Mouse (Mus musculus) neural tube, embryonic 10.5 days (tissue): Measurements from ENCODE around the gene Sco2.

Experiments used
- DNase-seq: peaks from one replicate; pipeline ENCODE4 v3.0.0-alpha.2; 2017; ENCODE audit warnings: low spot score; ENCODE audit errors: extremely low spot score

Gene Sco2

DNA sequence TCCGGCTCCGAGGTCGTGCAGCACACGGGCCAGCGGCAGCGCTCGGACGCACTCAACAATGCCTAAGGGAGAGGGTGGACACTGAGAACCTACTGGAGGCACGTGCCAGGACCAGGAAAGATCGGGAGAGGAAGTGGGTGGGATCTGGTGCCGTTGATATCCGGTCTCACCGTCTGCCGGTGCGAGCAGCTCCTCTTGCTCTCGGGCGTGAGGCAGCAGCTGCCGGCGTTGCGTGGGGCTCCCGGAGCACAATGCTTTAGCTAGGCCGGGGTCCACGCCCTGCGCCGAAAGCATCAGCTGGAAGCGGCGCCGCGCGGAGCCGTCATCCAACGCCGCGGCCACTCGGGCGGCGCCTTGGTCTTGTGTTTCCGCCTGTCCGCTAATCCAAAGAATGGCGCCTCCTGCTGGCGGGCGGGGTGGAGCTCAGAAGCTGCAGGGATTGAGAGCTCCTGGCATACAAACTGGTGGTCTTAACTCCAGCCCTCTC lies at the start of gene Sco2:
TSS of gene Sco2 (minus strand) at position 85 of the 487 bp plus-strand sequence.
- peak; percentile 99 for DNase-seq

DNA sequence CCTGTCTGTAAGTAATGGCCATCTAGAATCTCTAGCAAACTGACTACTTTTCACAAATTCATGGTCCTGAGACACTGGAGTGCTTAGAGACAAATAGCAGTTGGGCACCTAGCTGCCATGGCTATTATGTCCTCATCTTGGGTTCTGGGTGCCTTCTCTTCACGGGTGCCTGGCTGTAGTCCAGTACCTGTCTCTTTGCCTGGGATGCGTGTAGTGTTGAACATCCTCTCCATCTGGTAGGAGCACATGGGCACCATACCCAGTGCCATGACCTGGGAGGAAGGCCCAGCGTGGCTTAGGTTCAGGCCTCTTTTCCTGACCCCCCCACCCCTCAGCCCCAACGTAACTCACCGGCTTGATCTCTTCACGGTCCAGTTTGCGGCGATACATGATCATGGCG lies 48.3 kb upstream of the Sco2 start:
- DNase-seq: no peak

DNA sequence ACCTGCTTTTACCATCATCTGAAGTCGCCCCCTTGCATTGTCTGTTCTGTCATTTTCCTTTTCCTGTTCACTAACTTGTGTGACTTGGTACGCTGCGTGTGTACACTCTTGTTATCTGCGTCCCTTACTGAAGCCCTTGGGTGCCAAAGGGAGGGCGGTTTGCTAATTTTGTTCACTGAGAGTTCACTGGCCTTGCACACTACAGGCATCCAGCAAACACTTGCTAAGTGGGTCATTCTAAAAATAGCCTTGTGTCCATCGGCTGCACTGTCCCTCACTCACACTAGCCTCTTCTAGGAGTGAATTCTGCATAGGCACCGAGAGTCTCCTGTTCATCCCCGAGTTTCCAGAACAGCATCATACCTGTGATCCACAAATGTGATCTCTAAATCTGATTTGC lies 41.6 kb upstream of the Sco2 start:
- DNase-seq: no peak

DNA sequence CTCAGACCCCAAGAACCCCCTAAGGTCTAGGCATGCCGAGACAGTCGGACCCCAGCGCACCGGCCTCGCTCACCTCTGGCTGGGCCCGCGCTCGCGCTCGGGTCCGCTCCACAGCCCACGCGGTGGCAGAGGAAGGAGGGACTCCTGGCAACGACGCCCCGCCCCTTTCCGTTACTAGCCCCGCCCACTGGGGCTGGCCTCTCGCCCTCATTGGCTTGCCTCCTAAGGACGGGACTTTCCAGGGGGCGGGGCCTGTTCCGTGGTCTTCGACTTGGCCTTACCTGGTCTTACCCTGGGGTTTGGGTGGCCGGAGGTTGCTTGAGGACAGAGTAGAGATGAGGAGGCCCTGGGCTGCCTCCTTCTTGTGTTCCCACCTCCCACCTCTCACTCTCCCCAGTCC lies 36.5 kb upstream of the Sco2 start, which contains the start of gene Syce3:
TSS of gene Syce3 (minus strand) at position 386 of the 400 bp plus-strand sequence.
- DNase-seq: no peak

DNA sequence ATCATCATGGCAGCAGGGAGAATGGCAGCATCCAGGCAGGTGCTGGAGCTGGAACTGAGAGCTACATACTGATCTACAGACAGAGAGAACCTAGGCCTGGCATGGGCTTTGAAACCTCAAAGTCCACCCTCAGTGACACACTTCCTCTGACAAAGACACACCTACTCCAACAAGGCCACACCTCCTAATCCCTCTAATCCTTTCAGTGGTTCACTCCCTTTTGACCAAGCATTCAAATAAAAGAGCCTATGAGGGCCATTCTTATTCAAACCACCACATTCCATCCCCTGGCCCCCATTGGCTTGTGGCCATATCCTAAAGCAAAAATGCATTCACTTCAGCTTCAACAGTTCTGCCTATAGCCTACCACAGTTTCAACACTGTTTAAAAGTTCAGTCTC lies 33.0 kb upstream of the Sco2 start:
- DNase-seq: no peak

DNA sequence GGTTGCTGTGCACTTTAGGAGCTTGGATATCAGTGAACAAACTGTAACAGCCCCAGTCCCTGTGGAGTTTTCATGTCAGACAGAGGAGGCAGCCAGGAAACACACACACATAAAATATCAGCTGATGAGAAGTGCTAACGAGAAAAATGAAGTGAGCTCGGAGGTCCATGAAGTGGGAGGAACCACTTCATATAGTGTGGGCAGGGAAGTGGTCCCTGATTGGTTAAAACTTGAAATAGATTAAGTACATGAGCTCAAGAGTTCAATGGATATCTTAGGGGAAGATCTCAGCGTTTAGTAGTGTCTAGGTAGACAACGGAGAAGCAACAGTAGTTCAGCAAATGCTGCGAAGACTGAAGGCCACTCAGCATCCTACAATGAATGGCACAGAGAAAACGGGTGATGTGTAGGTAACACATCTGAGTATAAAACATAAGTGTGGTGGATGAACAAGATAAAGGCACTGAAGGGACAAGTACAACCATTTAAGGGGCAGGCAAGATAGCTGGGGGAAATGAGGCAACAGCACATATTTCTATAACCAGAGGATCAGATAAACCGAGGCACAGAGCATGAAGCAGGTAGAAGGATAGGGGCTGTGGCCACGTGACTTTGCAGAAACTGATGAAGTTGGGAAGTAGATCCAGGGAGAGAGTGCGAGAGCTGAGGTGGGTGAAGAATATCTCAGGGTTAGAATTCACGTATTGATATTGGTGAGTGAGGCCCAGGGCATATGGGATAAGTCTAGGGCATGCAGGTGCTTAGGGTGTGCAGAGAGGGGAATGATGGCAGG lies 31.4 kb upstream of the Sco2 start:
- no peak for DNase-seq

DNA sequence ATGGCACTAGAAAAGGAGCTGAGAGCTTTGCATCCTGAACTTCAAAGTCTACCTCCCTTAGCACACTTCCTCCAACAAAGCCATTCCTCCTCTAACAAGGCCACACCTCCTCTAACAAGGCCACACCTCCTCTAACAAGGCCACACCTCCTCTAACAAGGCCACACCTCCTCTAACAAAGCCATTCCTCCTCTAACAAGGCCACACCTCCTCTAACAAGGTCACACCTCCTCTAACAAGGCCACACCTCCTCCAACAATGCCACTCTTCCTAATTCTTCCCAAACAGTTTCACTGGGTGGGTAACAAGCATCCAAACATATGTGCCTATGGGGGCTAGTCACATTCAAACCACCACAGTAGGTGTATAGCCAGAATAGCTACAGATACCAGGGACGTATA lies 28.8 kb upstream of the Sco2 start:
- DNase-seq: no peak

DNA sequence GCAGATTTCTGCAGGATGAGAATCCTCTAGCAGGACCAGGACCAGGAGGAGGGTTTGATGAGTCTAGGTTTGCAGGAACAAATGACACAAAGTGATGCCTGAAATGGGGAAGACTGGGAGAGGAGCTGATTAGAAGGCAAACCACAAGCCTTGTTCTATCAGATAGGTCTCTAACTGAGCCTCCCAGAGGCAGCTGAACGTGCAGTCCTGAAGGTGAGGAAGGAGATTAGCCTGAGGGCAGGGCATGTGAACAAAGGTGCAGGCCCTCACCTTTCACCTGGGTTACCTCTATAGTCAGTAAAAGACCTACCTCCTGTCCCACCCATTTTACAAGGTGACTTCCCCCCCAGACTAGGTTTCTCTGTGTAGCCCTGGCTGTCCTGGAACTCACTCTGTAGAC lies 26.1 kb upstream of the Sco2 start:
- DNase-seq: no peak

DNA sequence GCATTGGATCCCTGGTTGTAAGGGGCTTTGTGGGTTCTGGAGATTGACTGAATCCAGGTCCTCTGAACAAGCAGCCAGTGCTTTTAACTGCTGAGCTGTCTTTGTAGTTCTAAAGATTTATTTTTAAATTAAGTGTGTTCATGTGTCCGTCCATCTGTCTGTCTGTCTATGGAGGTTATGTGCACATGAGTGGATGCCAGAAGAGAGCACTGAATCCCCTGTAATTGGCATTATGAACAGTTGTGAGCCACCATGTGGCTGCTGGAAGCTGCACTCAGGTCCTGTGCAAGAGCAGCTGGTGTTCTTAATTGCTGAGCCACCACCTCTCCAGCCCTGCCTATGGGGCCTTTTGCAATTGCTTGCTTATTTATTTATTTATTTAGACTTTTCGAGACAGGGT lies 24.5 kb upstream of the Sco2 start:
- DNase-seq: no peak

DNA sequence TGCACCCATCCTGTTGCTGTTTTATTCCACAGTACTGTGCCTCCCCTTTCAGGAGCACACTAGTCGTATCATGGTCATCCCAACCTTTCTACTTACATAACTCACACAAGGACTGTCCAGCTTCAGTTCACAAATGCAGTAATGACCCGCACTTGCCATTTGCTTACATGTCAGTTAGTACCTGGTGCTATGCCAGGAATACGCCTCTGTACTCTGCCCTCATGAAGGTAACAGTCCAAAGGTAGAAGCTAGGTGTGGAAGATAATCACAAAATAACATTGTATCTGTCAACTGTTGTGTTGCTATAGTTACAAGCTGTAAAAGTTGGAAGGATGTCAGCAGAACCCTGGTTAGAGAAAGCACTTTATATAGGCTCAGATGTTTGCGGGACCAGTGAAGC lies 23.2 kb upstream of the Sco2 start:
- DNase-seq: no peak

DNA sequence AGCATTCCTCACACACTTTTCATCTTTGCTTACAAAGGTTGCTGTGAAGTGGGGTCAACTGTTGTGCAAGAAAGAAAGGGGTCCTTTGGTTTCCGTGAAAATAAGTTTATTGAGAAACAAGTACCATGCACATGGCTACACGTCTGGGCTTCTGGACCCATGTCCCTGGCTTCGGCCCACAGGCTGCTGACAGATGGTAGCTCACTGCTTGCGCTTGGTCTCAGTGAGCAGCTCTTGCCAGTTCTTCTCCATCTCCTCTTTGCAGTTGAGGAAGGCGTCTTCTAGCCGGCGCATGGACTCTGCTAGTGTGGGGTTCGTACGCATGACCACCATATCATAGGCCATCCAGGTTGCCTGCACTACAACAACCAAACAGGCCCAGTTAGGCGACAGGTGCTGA lies 16.4 kb upstream of the Sco2 start:
- no peak for DNase-seq

DNA sequence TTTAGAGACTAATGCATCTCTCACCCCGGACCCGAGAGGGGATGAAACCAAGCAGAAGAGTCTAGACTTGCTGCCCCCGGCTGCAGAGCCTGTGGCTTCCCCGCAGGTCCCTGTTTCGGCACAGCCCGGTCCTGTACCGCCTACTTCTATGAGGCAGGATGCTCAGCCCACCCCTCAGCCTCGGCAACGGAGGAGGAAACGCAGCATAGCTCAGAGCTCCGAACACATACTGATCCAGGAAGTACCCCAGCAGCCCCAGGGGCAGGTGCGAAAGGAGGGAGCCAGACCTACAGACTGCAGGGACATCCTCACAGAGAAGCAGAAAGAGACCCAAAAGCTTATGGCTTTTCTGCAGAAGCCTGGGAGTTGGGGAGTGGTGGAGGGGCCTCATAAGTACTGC lies 13.5 kb upstream of the Sco2 start:
- no peak for DNase-seq

DNA sequence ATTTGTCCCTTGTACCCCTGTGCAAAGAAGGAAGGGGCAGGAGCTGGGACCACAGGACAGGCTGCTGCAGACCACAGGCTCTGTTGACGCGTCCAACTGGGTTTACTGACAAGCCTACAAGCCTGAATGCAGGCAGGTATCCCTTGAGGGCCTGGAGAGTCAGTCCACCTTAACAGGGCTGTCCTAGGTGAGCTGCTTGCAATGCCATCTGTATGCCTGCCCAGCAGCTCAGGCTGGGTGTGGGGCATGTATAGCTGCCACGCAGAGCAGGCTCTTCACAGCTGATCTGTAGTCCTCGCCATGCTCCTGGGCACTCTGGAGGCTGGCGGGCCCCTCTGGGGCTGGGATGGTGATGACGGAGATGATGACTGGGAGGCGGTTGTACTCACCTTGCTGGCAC lies 11.0 kb upstream of the Sco2 start, which contains the start of gene Klhdc7b:
TSS of gene Klhdc7b (plus strand) at position 301 of the 400 bp plus-strand sequence.
- no peak for DNase-seq

DNA sequence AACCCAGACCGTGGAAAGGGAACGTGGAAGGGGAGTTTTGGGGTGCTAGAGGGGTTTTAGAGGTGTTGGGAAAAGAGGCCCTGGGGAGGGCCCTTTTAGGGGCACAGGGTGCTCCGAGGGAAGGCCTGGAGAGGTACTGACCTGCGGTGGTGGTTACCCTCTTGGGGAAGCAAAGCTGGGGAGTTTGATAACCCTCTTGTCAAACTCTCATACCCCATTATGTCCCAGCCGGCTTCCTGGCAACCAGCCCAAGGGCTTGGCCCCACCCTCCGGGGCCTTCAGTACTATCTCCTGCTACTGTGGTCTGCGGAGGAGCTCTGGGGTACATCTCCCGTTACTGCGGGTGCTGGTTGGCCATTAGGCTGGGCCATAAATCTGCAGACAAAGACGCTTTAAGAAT lies 5.8 kb upstream of the Sco2 start:
- DNase-seq: peak; percentile 57

DNA sequence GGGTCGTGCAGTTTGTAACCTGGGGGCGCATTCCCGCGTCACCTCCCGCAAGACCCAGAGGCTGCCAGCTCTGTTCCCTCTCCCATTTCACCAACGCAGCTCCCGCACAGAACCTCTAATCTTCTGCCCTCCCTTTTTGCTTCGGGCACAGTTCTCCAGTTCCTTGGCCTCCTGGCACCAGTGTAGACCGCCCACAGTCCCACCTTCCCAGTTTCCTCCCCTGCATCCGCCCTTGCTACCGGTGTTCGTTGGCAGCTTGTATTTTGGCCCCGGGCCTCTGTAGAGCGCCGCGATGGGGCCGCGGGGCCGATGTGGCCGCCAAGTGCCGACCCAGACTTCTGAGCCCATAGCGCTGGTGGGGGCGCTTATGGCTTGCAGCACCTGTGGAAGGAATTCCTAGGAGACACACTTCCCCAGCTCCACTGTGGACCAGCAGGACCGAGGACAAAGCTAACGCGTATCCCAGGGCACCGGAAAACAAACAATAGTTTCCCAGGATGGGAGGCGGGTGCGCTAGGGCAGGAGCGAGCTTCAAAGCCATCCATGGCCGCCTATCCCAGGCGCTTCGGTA lies 5.3 kb upstream of the Sco2 start, which contains the start of gene Odf3b:
TSS of gene Odf3b (minus strand) at position 452 of the 571 bp plus-strand sequence.
- peak; percentile 58 for DNase-seq

DNA sequence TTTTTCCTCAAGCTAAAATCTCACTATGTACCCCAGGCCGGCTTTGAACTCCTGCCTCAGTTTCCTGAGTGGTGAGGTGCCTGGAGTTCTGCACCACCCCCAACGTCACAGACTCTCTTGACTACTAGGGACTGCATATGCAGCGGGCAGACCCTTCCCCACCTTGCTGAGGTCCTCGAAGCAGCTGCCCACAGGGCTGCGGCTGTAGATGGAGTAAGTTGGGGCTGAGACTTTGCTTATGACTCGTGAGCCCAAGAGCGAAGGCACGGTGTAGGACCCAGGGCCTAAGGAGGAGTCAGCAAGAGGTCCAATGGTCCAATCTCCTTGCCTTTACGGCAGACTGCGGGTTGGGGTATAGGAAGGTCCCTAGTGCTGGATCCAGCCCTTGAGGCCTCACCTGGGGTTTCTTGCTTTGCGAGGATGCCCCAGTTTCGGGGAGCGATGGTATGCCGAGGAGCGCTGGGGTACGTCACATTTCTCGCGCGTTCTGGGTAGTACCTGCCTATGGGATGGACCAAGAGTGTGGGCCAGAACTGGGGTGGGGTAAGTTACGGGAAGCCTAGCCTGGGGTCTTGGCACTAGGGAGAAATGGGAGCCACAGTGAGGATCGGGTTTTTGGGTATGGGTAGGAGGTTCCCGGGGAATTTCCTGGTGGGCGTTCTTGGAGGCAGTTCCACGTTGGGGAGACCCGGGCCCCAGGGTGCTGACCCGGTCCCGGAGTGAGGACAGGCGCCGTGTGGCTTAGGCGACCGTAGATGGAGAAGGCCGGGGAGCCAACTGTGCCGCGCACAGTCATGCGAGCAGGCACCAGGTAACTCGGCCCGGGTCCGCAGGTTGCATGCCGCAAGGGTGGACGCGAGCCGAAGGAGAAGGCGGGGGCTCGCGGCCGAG lies 4.5 kb upstream of the Sco2 start:
- DNase-seq: peak; percentile 48

DNA sequence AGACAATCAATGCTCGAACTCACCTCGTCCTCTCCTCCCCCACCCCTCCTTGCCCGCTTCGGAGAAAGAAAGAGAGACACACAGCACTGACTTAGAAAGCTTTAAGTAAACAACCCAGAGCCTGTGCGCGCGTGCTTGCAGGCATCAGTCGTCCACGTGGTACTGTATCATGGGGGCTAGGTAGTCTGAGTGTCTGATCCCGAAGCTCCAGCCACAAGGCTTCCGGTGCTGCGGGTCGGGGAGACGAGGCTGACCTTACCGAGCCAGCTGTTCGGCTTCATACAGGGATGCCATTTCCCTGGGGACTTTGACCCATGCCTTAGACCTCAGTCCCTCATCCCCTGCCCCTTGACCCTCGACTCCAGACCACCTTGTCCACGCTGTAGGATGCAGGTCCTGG lies 3.7 kb upstream of the Sco2 start:
- peak; percentile 28 for DNase-seq

DNA sequence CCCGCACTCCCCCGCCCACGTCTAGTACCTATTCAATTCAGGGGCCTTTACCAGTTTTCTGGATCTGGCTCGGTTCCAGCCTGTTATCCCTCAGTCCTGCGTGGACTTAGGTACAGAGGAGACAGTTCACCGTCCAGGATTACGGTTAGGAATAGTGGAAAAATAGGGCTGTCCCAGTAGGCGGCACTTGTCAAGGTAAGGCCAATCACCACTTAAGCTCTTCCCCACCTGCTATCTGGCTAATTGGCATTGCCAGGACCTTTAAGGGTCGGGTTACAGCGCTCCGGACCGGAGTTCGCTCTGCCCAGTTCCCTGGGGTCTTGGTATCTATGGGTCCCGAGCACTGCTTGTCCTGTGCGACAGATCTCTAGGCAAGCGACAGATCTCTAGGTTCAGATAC lies 3.3 kb upstream of the Sco2 start, which contains the start of gene Tymp:
TSS of gene Tymp (minus strand) at position 83 of the 400 bp plus-strand sequence.
- DNase-seq: peak; percentile 25

DNA sequence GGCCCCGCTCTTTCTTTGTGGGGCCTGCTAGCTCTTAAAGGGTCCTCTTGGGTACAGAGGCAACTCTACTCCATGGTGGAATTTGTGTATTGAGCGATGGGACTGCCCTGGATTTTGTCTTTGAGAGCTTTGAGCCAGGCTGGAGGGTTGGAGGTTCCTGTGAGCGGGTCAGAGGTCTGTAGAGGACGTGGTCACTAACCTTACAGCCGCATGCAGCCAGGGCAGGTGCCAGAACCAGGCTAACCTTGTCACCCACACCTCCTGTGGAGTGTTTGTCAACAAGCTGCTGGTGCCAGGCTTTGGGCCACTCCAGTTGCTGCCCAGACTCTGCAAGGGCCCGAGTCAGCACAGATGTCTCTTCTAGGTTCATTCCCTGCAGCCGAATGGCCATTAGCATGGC lies 2.4 kb upstream of the Sco2 start:
- DNase-seq: no peak

DNA sequence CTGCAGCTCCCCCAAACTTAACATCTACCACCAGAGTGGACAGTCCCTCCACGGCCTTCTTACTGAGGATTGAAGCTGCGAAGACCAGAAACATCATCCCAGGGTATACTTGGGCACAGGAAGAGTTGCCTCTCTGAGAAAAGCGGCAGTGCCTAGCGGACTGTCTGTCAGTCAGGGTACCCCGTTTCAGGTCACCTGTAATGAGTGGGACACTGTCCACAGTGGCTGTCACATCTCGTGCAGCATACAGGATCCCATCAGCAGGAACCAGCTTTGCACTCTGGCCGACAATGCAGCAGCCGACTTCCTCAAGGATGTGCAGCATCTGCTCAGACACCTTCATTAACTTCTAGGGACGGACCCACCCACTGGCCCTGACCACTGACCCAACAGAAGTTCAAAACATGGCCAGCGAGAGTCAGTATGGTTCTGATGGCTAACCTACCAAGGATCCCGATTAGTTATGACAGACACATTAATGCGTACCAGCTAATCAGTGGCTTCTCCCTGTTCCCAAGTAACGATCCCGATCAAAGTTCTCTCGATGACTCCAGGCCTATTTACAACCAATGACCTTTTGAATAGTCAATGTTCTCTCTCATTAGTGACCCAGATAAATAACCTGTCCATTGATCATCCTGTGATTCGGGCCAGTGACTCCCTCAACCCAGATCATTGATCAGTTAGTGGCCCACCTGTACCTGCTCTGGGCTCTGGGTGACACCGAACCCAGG lies 1.3 kb upstream of the Sco2 start:
- no peak for DNase-seq

DNA sequence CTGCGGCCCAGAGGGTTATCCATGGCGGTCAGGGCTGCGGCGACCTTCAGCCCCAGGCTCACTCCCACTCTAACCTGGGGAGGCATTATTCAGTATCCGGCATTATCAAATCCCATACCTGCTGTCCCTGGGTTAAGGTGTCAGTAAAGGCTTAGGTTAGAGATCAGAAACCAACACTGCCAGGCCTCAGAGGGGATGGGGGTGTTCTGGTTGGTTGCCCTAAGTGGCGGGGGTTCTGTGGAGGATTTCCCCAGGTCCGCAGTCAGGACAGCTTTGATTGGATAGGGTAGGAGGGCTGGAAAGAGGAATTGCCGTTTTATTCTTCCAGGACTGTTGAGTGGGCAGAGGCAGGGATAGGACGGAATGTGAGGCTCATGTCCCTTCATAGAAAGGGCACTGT lies 694 bp upstream of the Sco2 start:
- DNase-seq: no peak
